Mouse (Mus musculus): ENCODE measurements at regions not wholly inside any gene's neighbourhood (a gene's known extent, or its start where the extent isn't known, plus 50 kb on each side); places are given as distances from the start of the nearest gene placed in this dataset.

DNA sequence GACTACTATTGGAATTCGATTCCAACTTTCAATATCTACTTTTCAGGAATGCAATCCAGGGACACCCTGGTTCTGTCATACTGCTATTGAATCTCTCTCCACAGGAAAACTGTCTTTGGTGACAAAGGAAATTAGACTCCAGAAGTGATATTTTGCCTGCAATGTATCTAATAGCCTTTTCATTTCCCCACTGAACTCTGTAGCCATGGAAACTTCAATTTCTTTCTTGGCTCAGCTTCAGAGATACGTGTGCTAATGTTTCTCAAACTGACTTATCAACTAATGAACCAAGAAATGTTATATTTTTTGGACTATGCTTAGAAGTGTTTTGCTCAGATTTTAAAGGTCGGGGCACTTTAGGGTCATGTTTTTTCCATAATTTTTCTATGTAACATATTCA lies 279.1 kb downstream of the Bckdhb start:
- TF ChIP-seq NELFE (IDR thresholded peaks at IDR 0.05; ENCODE audit: low read depth, low read length), result no peak
- TF ChIP-seq HCFC1 (IDR thresholded peaks at IDR 0.05; ENCODE audit: low read depth, low read length), result no peak
- TF ChIP-seq POLR2AphosphoS2 (IDR thresholded peaks at IDR 0.05; ENCODE audit: low read length), result no peak
- TF ChIP-seq MAZ (IDR thresholded peaks at IDR 0.05; ENCODE audit: low read depth, low read length), result no peak
- Histone ChIP-seq H3K27ac (ENCODE audit: control insufficient read depth, low read depth, low read length) (no peak overlapping the region), H3K36me3 (ENCODE audit: control insufficient read depth in 1 of 2, insufficient read depth in 2 of 2, low read length in 2 of 2) (no peaks in the 10 kb centered on the region), H3K27me3 (ENCODE audit: control insufficient read depth in 1 of 2, insufficient read depth in 2 of 2, low read length in 2 of 2) (no peaks in the 10 kb centered on the region), H3K9ac (ENCODE audit: control insufficient read depth, low read depth, low read length, poor library complexity, severe bottlenecking) (no peak overlapping the region), H3K79me2 (ENCODE audit: control insufficient read depth, insufficient read depth, low read length, poor library complexity) (no peaks in the 10 kb centered on the region), H3K4me1 (ENCODE audit: control insufficient read depth in 1 of 2, insufficient read depth in 2 of 2, low read length in 2 of 2) (no peaks in the 10 kb centered on the region), H3K9me3 (replicated peaks; ENCODE audit: insufficient read depth, low read length) (no peaks in the 10 kb centered on the region), H3K4me3 (ENCODE audit: control insufficient read depth in 1 of 2, insufficient read depth in 1 of 2, low read depth in 2 of 2, low read length in 2 of 2) (no peak overlapping the region)
- DNase-seq (ENCODE audit: low read depth, low spot score), result no peak

- no peak overlapping the region for H3K27ac ChIP-seq (ENCODE audit: control insufficient read depth, low read depth, low read length)
- no peak for DNase-seq (ENCODE audit: low read depth, low spot score)
Observed at GRCm38 (mm10) chr9:84240491-84240975, 315.6 kb downstream of the Bckdhb start.

DNA sequence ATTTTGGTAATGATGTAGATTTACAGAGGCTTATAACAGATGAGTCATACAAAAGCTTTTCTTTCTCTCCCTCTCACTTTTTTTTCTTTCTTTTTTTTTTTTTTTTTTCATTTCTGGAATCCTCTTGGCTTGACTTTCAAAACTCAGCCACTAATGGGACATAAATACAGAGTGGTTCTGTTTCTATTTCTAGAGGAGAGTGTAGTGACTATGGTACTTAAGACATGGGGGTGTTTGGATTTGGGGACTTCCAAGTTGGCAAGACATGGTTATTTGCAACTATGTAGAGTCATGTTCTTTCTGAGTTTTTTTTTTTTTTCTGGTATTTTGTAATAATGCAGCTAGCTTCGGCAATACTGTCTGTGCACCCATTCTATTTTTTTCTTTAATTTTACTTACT lies 324.8 kb downstream of the Bckdhb start:
- no peak overlapping the region for H3K27ac ChIP-seq (ENCODE audit: control insufficient read depth, low read depth, low read length)
- no peaks in the 10 kb centered on the region for H3K27me3 ChIP-seq (ENCODE audit: control insufficient read depth in 1 of 2, insufficient read depth in 2 of 2, low read length in 2 of 2)
- DNase-seq (ENCODE audit: low read depth, low spot score), result no peak
- no peaks in the 10 kb centered on the region for H3K4me1 ChIP-seq (ENCODE audit: control insufficient read depth in 1 of 2, insufficient read depth in 2 of 2, low read length in 2 of 2)
- H3K36me3 ChIP-seq (ENCODE audit: control insufficient read depth in 1 of 2, insufficient read depth in 2 of 2, low read length in 2 of 2), result no peaks in the 10 kb centered on the region
- no peaks in the 10 kb centered on the region for H3K9me3 ChIP-seq (replicated peaks; ENCODE audit: insufficient read depth, low read length)
- TF ChIP-seq ELF1 (IDR thresholded peaks at IDR 0.05; ENCODE audit: low read depth, low read length), result no peak
- TF ChIP-seq ZC3H11A (IDR thresholded peaks at IDR 0.05; ENCODE audit: low read depth, low read length), result no peak
- TF ChIP-seq POLR2A (IDR thresholded peaks at IDR 0.05; ENCODE audit: control insufficient read depth in 1 of 2, insufficient read depth in 1 of 2, low read depth in 1 of 2, low read length in 2 of 2, poor library complexity in 1 of 2), result no peak
- TF ChIP-seq SIN3A (IDR thresholded peaks at IDR 0.05; ENCODE audit: low read length), result no peak
- TF ChIP-seq TCF12 (IDR thresholded peaks at IDR 0.05; ENCODE audit: low read depth, low read length), result no peak
- TF ChIP-seq MYC (IDR thresholded peaks at IDR 0.05; ENCODE audit: low read depth, low read length), result no peak
- no peak for TF ChIP-seq CHD1 (IDR thresholded peaks at IDR 0.05; ENCODE audit: low read depth, low read length)
- TF ChIP-seq GABPA (IDR thresholded peaks at IDR 0.05; ENCODE audit: low read depth, low read length), result no peak
- TF ChIP-seq E2F4 (IDR thresholded peaks at IDR 0.05; ENCODE audit: borderline replicate concordance, low read depth, low read length), result no peak
- TF ChIP-seq JUND (IDR thresholded peaks at IDR 0.05; ENCODE audit: low read depth, low read length), result no peak
- no peak for TF ChIP-seq CHD2 (IDR thresholded peaks at IDR 0.05; ENCODE audit: low read length)
- no peak for TF ChIP-seq ZKSCAN1 (IDR thresholded peaks at IDR 0.05; ENCODE audit: low read depth, low read length)
- no peak for TF ChIP-seq MEF2A (IDR thresholded peaks at IDR 0.05; ENCODE audit: extremely low read depth, insufficient replicate concordance, low read depth, low read length, poor library complexity, severe bottlenecking)
- TF ChIP-seq MAZ (IDR thresholded peaks at IDR 0.05; ENCODE audit: low read depth, low read length), result no peak
- no peak for TF ChIP-seq HCFC1 (IDR thresholded peaks at IDR 0.05; ENCODE audit: low read depth, low read length)
- TF ChIP-seq SMC3 (IDR thresholded peaks at IDR 0.05; ENCODE audit: low read depth, low read length), result no peak
- TF ChIP-seq RCOR1 (IDR thresholded peaks at IDR 0.05; ENCODE audit: low read depth, low read length), result no peak
- TF ChIP-seq POLR2AphosphoS5 (IDR thresholded peaks at IDR 0.05; ENCODE audit: borderline replicate concordance, low read depth, low read length), result no peak
- no peak overlapping the region for H3K9ac ChIP-seq (ENCODE audit: control insufficient read depth, low read depth, low read length, poor library complexity, severe bottlenecking)
- H3K4me3 ChIP-seq (ENCODE audit: control insufficient read depth in 1 of 2, insufficient read depth in 1 of 2, low read depth in 2 of 2, low read length in 2 of 2), result no peak overlapping the region
- no peaks in the 10 kb centered on the region for H3K79me2 ChIP-seq (ENCODE audit: control insufficient read depth, insufficient read depth, low read length, poor library complexity)

More at GRCm38 (mm10) chr9:84240491-84240975, 315.6 kb downstream of the Bckdhb start:
- H3K9ac ChIP-seq (ENCODE audit: control insufficient read depth, low read depth, low read length, poor library complexity, severe bottlenecking), result no peak overlapping the region
- no peaks in the 10 kb centered on the region for H3K9me3 ChIP-seq (replicated peaks; ENCODE audit: insufficient read depth, low read length)
- TF ChIP-seq ZNF384 (IDR thresholded peaks at IDR 0.05; ENCODE audit: low read depth, low read length) (no peak), MEF2A (IDR thresholded peaks at IDR 0.05; ENCODE audit: extremely low read depth, insufficient replicate concordance, low read depth, low read length, poor library complexity, severe bottlenecking) (no peak), RCOR1 (IDR thresholded peaks at IDR 0.05; ENCODE audit: low read depth, low read length) (no peak), MYB (IDR thresholded peaks at IDR 0.05; ENCODE audit: low read depth, low read length) (no peak), ZC3H11A (IDR thresholded peaks at IDR 0.05; ENCODE audit: low read depth, low read length) (no peak)
- no peaks in the 10 kb centered on the region for H3K4me1 ChIP-seq (ENCODE audit: control insufficient read depth in 1 of 2, insufficient read depth in 2 of 2, low read length in 2 of 2)
- H3K4me3 ChIP-seq (ENCODE audit: control insufficient read depth in 1 of 2, insufficient read depth in 1 of 2, low read depth in 2 of 2, low read length in 2 of 2), result no peak overlapping the region
- no peaks in the 10 kb centered on the region for H3K36me3 ChIP-seq (ENCODE audit: control insufficient read depth in 1 of 2, insufficient read depth in 2 of 2, low read length in 2 of 2)
- no peaks in the 10 kb centered on the region for H3K79me2 ChIP-seq (ENCODE audit: control insufficient read depth, insufficient read depth, low read length, poor library complexity)
- H3K27me3 ChIP-seq (ENCODE audit: control insufficient read depth in 1 of 2, insufficient read depth in 2 of 2, low read length in 2 of 2), result no peaks in the 10 kb centered on the region; a peak in 2 of 4 replicates
